ENCODE assay signal across 8 mouse cellular contexts in genomic region chr5:93265801-93266580, GRCm38 (mm10). TPM values are rescaled to one million over a fixed set of nuclear protein-coding genes. Genes with fewer than 3 reads are reported as not detected.
DNase-seq lines count a peak whose midpoint lies in the region; ATAC-seq and TF ChIP-seq lines count a peak whose summit lies in the region.

No protein-coding gene starts in this region.

- H3K36me3 ChIP-seq in CH12.LX (replicated peaks in 1 of 2; ENCODE audit: control insufficient read depth in 1 of 2, insufficient read depth in 1 of 2, low read length in 1 of 2) = peaks cover 5 to 8% of the 10 kb centered on the region in 2 experiments
- peaks cover 17% of the 10 kb centered on the region for H3K36me3 ChIP-seq in embryonic facial prominence, embryonic 10.5 days (replicated peaks)
- H3K36me3 ChIP-seq in hindbrain, embryonic 13.5 days = peaks cover 7% of the 10 kb centered on the region
- peaks cover 5% of the 10 kb centered on the region for H3K36me3 ChIP-seq in liver, embryonic 12.5 days

- H3K4me3 ChIP-seq in CH12.LX (replicated peaks in 1 of 3; ENCODE audit: low read depth in 2 of 3, low read length in 2 of 3, poor library complexity in 1 of 3) = peak overlapping the region; percentile 60 to 84 (median 66)
- H3K4me3 ChIP-seq in embryonic facial prominence, embryonic 10.5 days = peak overlapping the region; percentile 81
- peak overlapping the region; percentile 96; the same call in 1 of the 2 replicates for H3K4me3 ChIP-seq in hindbrain, embryonic 13.5 days
- no peak overlapping the region for H3K4me3 ChIP-seq in liver, embryonic 12.5 days

- no peak; the same call in 1 of the 2 replicates for TF ChIP-seq POLR2A in CH12.LX (IDR thresholded peaks at IDR 0.05; ENCODE audit: low read depth, low read length)

- no peak for ATAC-seq in hindbrain, embryonic 13.5 days (ENCODE audit: low FRiP score)
- ATAC-seq in liver, embryonic 12.5 days = no peak

- no peak for TF ChIP-seq CTCF in CH12.LX (conservative IDR thresholded peaks at IDR 0.05 in 1 of 2, IDR thresholded peaks at IDR 0.05 in 1 of 2; ENCODE audit: low read depth in 2 of 2, low read length in 2 of 2)

- peaks cover 8 to 26% of the 10 kb centered on the region in 2 experiments for H3K4me1 ChIP-seq in CH12.LX (ENCODE audit: control insufficient read depth in 1 of 2, insufficient read depth in 2 of 2)
- H3K4me1 ChIP-seq in embryonic facial prominence, embryonic 10.5 days = peaks cover 18% of the 10 kb centered on the region
- peaks cover 27% of the 10 kb centered on the region for H3K4me1 ChIP-seq in hindbrain, embryonic 13.5 days (replicated peaks)
- H3K4me1 ChIP-seq in liver, embryonic 12.5 days = peaks cover 38% of the 10 kb centered on the region

- no peak; the same call in none of the 2 replicates for TF ChIP-seq RAD21 in CH12.LX (IDR thresholded peaks at IDR 0.05; ENCODE audit: low read depth, low read length)

- in situ Hi-C loops in CH12.LX (cut with MboI; ENCODE audit: low pct_ligation_motif_present, low pct_unique_long_range_greater_than_20kb, low sequenced_read_pairs) = loop anchor here (5.0 kb wide), 3 partner anchors 34 to 174 kb away; partner anchors contain the start of gene Sept11

- no peaks in the 10 kb centered on the region for H3K9me3 ChIP-seq in CH12.LX (replicated peaks; ENCODE audit: low read length)
- no peaks in the 10 kb centered on the region for H3K9me3 ChIP-seq in embryonic facial prominence, embryonic 10.5 days
- H3K9me3 ChIP-seq in hindbrain, embryonic 13.5 days = no peaks in the 10 kb centered on the region
- no peaks in the 10 kb centered on the region for H3K9me3 ChIP-seq in liver, embryonic 12.5 days (replicated peaks)

- H3K27me3 ChIP-seq in CH12.LX (replicated peaks) = no peaks in the 10 kb centered on the region
- no peaks in the 10 kb centered on the region for H3K27me3 ChIP-seq in embryonic facial prominence, embryonic 10.5 days (replicated peaks; ENCODE audit: low read depth, poor library complexity, severe bottlenecking)
- H3K27me3 ChIP-seq in hindbrain, embryonic 13.5 days = no peaks in the 10 kb centered on the region
- 0 out of 2 replicates have a peak, but pooled peaks cover 1% of the 10 kb centered on the region for H3K27me3 ChIP-seq in liver, embryonic 12.5 days (replicated peaks)

- no peak for TF ChIP-seq EP300 in CH12.LX (IDR thresholded peaks at IDR 0.05; ENCODE audit: low read length)

- peak overlapping the region; percentile 98 for H3K9ac ChIP-seq in CH12.LX (ENCODE audit: insufficient read depth, low read depth)
- peak overlapping the region; percentile 74 for H3K9ac ChIP-seq in hindbrain, embryonic 13.5 days
- H3K9ac ChIP-seq in liver, embryonic 12.5 days = peak overlapping the region; percentile 46; the same call in 1 of the 2 replicates

- peak overlapping the region; percentile 88 for H3K4me2 ChIP-seq in CH12.LX (ENCODE audit: insufficient read depth, low read depth, poor library complexity, severe bottlenecking)
- peak overlapping the region; percentile 59 for H3K4me2 ChIP-seq in hindbrain, embryonic 13.5 days
- peak overlapping the region; percentile 97 for H3K4me2 ChIP-seq in liver, embryonic 12.5 days

- peak; percentile 67 for DNase-seq in CH12.LX (ENCODE audit: extremely low read depth)
- no peak for DNase-seq in embryonic facial prominence, embryonic 10.5 days (ENCODE audit: low spot score)
- peak; percentile 21 for DNase-seq in skeletal muscle tissue, adult 2 months (ENCODE audit: low read depth, low spot score)
- no peak for DNase-seq in left cerebral cortex, adult 8-10 months (ENCODE audit: low spot score in 2 of 2)
- DNase-seq in right cerebral cortex, adult 2 months (ENCODE audit: low spot score in 2 of 2) = no peak
- no peak for DNase-seq in retina, postnatal 1 day

- dilution Hi-C loops in CH12.LX (cut with MboI; ENCODE audit: extremely low pct_ligation_motif_present, extremely low pct_unique_long_range_greater_than_20kb, low sequenced_read_pairs) = no loop called here

- H3K27ac ChIP-seq in CH12.LX (ENCODE audit: insufficient read depth, low read depth) = peak overlapping the region; percentile 83
- H3K27ac ChIP-seq in embryonic facial prominence, embryonic 10.5 days (replicated peaks) = peak overlapping the region; percentile 99
- H3K27ac ChIP-seq in hindbrain, embryonic 13.5 days = peak overlapping the region; percentile 86; the same call in 1 of the 2 replicates
- peak overlapping the region; percentile 30; the same call in 1 of the 2 replicates for H3K27ac ChIP-seq in liver, embryonic 12.5 days

- 70% methylated on average over 13 of the region's 13 CpGs for whole genome bisulfite sequencing in embryonic facial prominence, embryonic 10.5 days
- WGBS in hindbrain, embryonic 13.5 days = 76% methylated on average over 13 of the region's 13 CpGs
- WGBS in liver, embryonic 12.5 days (ENCODE audit: insufficient replicate concordance) = 61% methylated on average over 13 of the region's 13 CpGs

- H3K79me2 ChIP-seq in CH12.LX (replicated peaks; ENCODE audit: control insufficient read depth, extremely low read depth, insufficient read depth, poor library complexity, severe bottlenecking) = no peaks in the 10 kb centered on the region; the same call in 1 of the 2 replicates

TF ChIP-seq in CH12.LX, 34 proteins besides CTCF, POLR2A, EP300 and RAD21:
- TF ChIP-seq USF1 (IDR thresholded peaks at IDR 0.05; ENCODE audit: low read depth, low read length) = no peak
- no peak for TF ChIP-seq MAZ (IDR thresholded peaks at IDR 0.05; ENCODE audit: low read depth, low read length)
- peak; percentile 36; the same call in 1 of the 2 replicates for TF ChIP-seq TBP (conservative IDR thresholded peaks at IDR 0.05; ENCODE audit: low read depth, low read length)
- no peak for TF ChIP-seq SMC3 (IDR thresholded peaks at IDR 0.05; ENCODE audit: low read depth, low read length)
- peak; percentile 17; the same call in 1 of the 2 replicates for TF ChIP-seq ETS1 (conservative IDR thresholded peaks at IDR 0.05; ENCODE audit: low read depth, low read length)
- no peak; the same call in none of the 2 replicates for TF ChIP-seq CHD1 (IDR thresholded peaks at IDR 0.05; ENCODE audit: low read depth, low read length)
- TF ChIP-seq TCF12 (IDR thresholded peaks at IDR 0.05; ENCODE audit: low read depth, low read length) = no peak
- 0 out of 2 replicates have a peak, but pooled peaks have one; percentile 14 for TF ChIP-seq BHLHE40 (IDR thresholded peaks at IDR 0.05; ENCODE audit: low read depth, low read length)
- no peak for TF ChIP-seq CHD2 (IDR thresholded peaks at IDR 0.05; ENCODE audit: low read length)
- TF ChIP-seq USF2 (conservative IDR thresholded peaks at IDR 0.05; ENCODE audit: low read depth, low read length) = no peak
- 0 out of 2 replicates have a peak, but pooled peaks have one; percentile 49 for TF ChIP-seq SIN3A (IDR thresholded peaks at IDR 0.05; ENCODE audit: low read length)
- no peak for TF ChIP-seq E2F4 (IDR thresholded peaks at IDR 0.05; ENCODE audit: insufficient replicate concordance, low read depth, low read length)
- no peak for TF ChIP-seq GABPA (IDR thresholded peaks at IDR 0.05; ENCODE audit: insufficient replicate concordance, low read depth, low read length)
- TF ChIP-seq UBTF (IDR thresholded peaks at IDR 0.05; ENCODE audit: low read depth, low read length) = no peak
- no peak for TF ChIP-seq JUN (IDR thresholded peaks at IDR 0.05; ENCODE audit: insufficient read depth, low read depth, low read length)
- no peak for TF ChIP-seq RCOR1 (conservative IDR thresholded peaks at IDR 0.05; ENCODE audit: low read depth, low read length)

RNA-seq across cellular contexts. Expression of gene Ccng2, which starts 1.1 kb away (rescaled TPM):
- total RNA-seq in CH12.LX (2012; rRNA removed) = 6.2 and 16.7 TPM in 2 replicates
- total RNA-seq in CH12.LX (2014; rRNA removed) = 20.8 and 23.1 TPM in 2 replicates
- 5.8 and 6.2 TPM in 2 replicates for polyA plus RNA-seq in CH12.LX (2012; ENCODE audit: insufficient read length, low read depth)
- polyA plus RNA-seq in embryonic facial prominence, embryonic 10.5 days (2016; fragmentation: Nextera tagmentation; extraction: Ambion mirVana) = 52.8 and 55.1 TPM in 2 replicates
- polyA plus RNA-seq in hindbrain, embryonic 13.5 days (2015; fragmentation: Nextera tagmentation; extraction: Ambion mirVana) = 109 and 119 TPM in 2 replicates
- 16.8 and 17.3 TPM in 2 replicates for polyA plus RNA-seq in liver, embryonic 12.5 days (2016; fragmentation: Nextera tagmentation; extraction: Ambion mirVana)
- total RNA-seq in left cerebral cortex, adult 8-10 months (2022) = 10 to 100 TPM; 35.5 to 39.6 (median 38.0) TPM

RNA-seq across cellular contexts. Expression of gene 2010109A12Rik, which starts 59.7 kb away (rescaled TPM):
- total RNA-seq in CH12.LX (2012; rRNA removed) (0.25 and 0.42 TPM in 2 replicates), CH12.LX (2014; rRNA removed) (not detected in 2 replicates)
- polyA plus RNA-seq in CH12.LX (2012; ENCODE audit: insufficient read length, low read depth) = 0.38 TPM in 1 of 2 replicates, not detected in the other
- 1.3 and 1.8 TPM in 2 replicates for polyA plus RNA-seq in embryonic facial prominence, embryonic 10.5 days (2016; fragmentation: Nextera tagmentation; extraction: Ambion mirVana)
- 2.0 and 2.2 TPM in 2 replicates for polyA plus RNA-seq in hindbrain, embryonic 13.5 days (2015; fragmentation: Nextera tagmentation; extraction: Ambion mirVana)
- 1.2 and 1.3 TPM in 2 replicates for polyA plus RNA-seq in liver, embryonic 12.5 days (2016; fragmentation: Nextera tagmentation; extraction: Ambion mirVana)
- total RNA-seq in left cerebral cortex, adult 8-10 months (2022) = 1 to 10 TPM in 2 of 4 experiments, under 1 TPM in 2; 0.40 to 1.3 (median 1.1) TPM

RNA-seq across cellular contexts. Expression of gene Ccni, which starts 59.7 kb away (rescaled TPM):
- total RNA-seq in CH12.LX (2012; rRNA removed) = 30.1 and 34.7 TPM in 2 replicates
- 91.6 and 93.3 TPM in 2 replicates for total RNA-seq in CH12.LX (2014; rRNA removed)
- polyA plus RNA-seq in CH12.LX (2012; ENCODE audit: insufficient read length, low read depth) = 59.5 and 82.1 TPM in 2 replicates
- polyA plus RNA-seq in embryonic facial prominence, embryonic 10.5 days (2016; fragmentation: Nextera tagmentation; extraction: Ambion mirVana) = 115 and 119 TPM in 2 replicates
- polyA plus RNA-seq in hindbrain, embryonic 13.5 days (2015; fragmentation: Nextera tagmentation; extraction: Ambion mirVana) = 137 and 140 TPM in 2 replicates
- 50.1 and 60.9 TPM in 2 replicates for polyA plus RNA-seq in liver, embryonic 12.5 days (2016; fragmentation: Nextera tagmentation; extraction: Ambion mirVana)
- total RNA-seq in left cerebral cortex, adult 8-10 months (2022) = 100 to 1,000 TPM; 272 to 320 (median 294) TPM

Comparison
In these comparisons a context has a peak if more than half of its experiments do, and no peak if none do; other contexts are left out.
1. DNase-seq: peak in CH12.LX (single experiment) and skeletal muscle tissue, adult 2 months (single experiment); none in embryonic facial prominence, embryonic 10.5 days (single experiment), left cerebral cortex, adult 8-10 months (0 of 2), right cerebral cortex, adult 2 months (0 of 2) and retina, postnatal 1 day (single experiment).
2. H3K27ac ChIP-seq: peak in every context shown above with its lines; median percentile 99 in embryonic facial prominence, embryonic 10.5 days; 86 in hindbrain, embryonic 13.5 days; 83 in CH12.LX; 30 in liver, embryonic 12.5 days.
3. H3K9ac ChIP-seq: peak in every context shown above with its lines; median percentile 98 in CH12.LX; 74 in hindbrain, embryonic 13.5 days; 46 in liver, embryonic 12.5 days.
4. Peak in every context shown above with its lines, with median percentiles within 50 percentile points of each other: H3K4me2 ChIP-seq.